Mouse (Mus musculus): Measurements from ENCODE around the gene Ly86. TPM values are rescaled to one million over a fixed set of nuclear protein-coding genes. Genes with fewer than 3 reads are reported as not detected.

The Ly86 gene
- 6.7 and 8.3 TPM in 2 replicates for polyA plus RNA-seq (2015; fragmentation: Nextera tagmentation; extraction: Ambion mirVana)

GRCm38 (mm10) chr13:37344909-37345772 lies at the start of gene Ly86:
Ly86 (plus strand) TSS chr13:37345208.
- no peaks in the 10 kb centered on the region for H3K9me3 ChIP-seq (ENCODE audit: control insufficient read depth)
- 90% methylated on average over 28 of the region's 28 CpGs for WGBS
- H3K4me3 ChIP-seq (ENCODE audit: low read depth, low read length) = no peak within 1 kb of the TSS
- TF ChIP-seq CTCF (IDR thresholded peaks at IDR 0.05; ENCODE audit: low read depth) = no peak
- no peak within 1 kb of the TSS for H3K4me2 ChIP-seq (replicated peaks; ENCODE audit: low read depth)
- no peak within 1 kb of the TSS for H3K27ac ChIP-seq (ENCODE audit: low read depth, low read length)
- H3K36me3 ChIP-seq (ENCODE audit: control insufficient read depth, insufficient read depth) = no peaks in the 10 kb centered on the region
- no peak for ATAC-seq
- no peak within 1 kb of the TSS for H3K9ac ChIP-seq (ENCODE audit: low read depth, low read length)
- no peaks in the 10 kb centered on the region for H3K27me3 ChIP-seq (replicated peaks; ENCODE audit: control insufficient read depth, insufficient read depth, low read length)
- H3K4me1 ChIP-seq (replicated peaks; ENCODE audit: control insufficient read depth, insufficient read depth, low read length) = no peaks in the 10 kb centered on the region

GRCm38 (mm10) chr13:37297886-37298285 lies 47.1 kb upstream of the Ly86 start:
- no peak for ATAC-seq
- Histone ChIP-seq H3K36me3 (ENCODE audit: control insufficient read depth, insufficient read depth) (no peaks in the 10 kb centered on the region), H3K27ac (ENCODE audit: low read depth, low read length) (no peak overlapping the region), H3K27me3 (replicated peaks; ENCODE audit: control insufficient read depth, insufficient read depth, low read length) (no peaks in the 10 kb centered on the region), H3K9ac (ENCODE audit: low read depth, low read length) (no peak overlapping the region), H3K4me2 (replicated peaks; ENCODE audit: low read depth) (no peak overlapping the region), H3K9me3 (ENCODE audit: control insufficient read depth) (no peaks in the 10 kb centered on the region), H3K4me3 (ENCODE audit: low read depth, low read length) (no peak overlapping the region), H3K4me1 (replicated peaks; ENCODE audit: control insufficient read depth, insufficient read depth, low read length) (no peaks in the 10 kb centered on the region)
- 67% methylated on average over 5 of the region's 5 CpGs for WGBS
- TF ChIP-seq CTCF (IDR thresholded peaks at IDR 0.05; ENCODE audit: low read depth) = no peak

- WGBS = 52% methylated on average over 1 of the region's 1 CpGs
- Histone ChIP-seq H3K36me3 (ENCODE audit: control insufficient read depth, insufficient read depth) (no peaks in the 10 kb centered on the region), H3K27me3 (replicated peaks; ENCODE audit: control insufficient read depth, insufficient read depth, low read length) (no peaks in the 10 kb centered on the region), H3K4me1 (replicated peaks; ENCODE audit: control insufficient read depth, insufficient read depth, low read length) (no peaks in the 10 kb centered on the region), H3K27ac (ENCODE audit: low read depth, low read length) (no peak overlapping the region), H3K9ac (ENCODE audit: low read depth, low read length) (no peak overlapping the region), H3K4me2 (replicated peaks; ENCODE audit: low read depth) (no peak overlapping the region), H3K4me3 (ENCODE audit: low read depth, low read length) (no peak overlapping the region), H3K9me3 (ENCODE audit: control insufficient read depth) (no peaks in the 10 kb centered on the region)
- TF ChIP-seq CTCF (IDR thresholded peaks at IDR 0.05; ENCODE audit: low read depth) = no peak
- ATAC-seq = no peak
Observed at GRCm38 (mm10) chr13:37298856-37299255, 46.2 kb upstream of the Ly86 start.

DNA sequence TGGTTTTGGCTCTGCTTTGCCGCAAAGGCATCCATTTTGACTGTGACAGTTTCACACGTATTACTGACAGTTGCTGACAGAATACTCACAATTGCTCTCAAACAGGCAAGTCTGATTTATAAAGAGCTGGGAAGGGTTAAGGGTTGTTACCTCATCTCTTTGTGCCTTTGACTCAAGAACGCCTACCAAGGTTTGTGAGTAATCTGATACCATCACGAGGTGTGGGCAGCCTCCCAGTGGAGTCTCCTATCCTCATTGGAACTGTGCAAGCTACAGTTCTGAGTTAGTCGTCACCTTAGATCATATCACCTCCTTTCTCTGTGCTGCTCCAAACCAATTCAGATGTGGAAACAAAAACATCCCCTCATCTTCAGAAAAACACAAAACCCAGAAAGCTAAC lies 42.1 kb upstream of the Ly86 start:
- H3K4me1 ChIP-seq (replicated peaks; ENCODE audit: control insufficient read depth, insufficient read depth, low read length) = no peaks in the 10 kb centered on the region
- ATAC-seq = no peak
- no peak overlapping the region for H3K27ac ChIP-seq (ENCODE audit: low read depth, low read length)
- no peaks in the 10 kb centered on the region for H3K27me3 ChIP-seq (replicated peaks; ENCODE audit: control insufficient read depth, insufficient read depth, low read length)
- H3K4me3 ChIP-seq (ENCODE audit: low read depth, low read length) = no peak overlapping the region
- no peaks in the 10 kb centered on the region for H3K9me3 ChIP-seq (ENCODE audit: control insufficient read depth)
- no peak for TF ChIP-seq CTCF (IDR thresholded peaks at IDR 0.05; ENCODE audit: low read depth)
- H3K4me2 ChIP-seq (replicated peaks; ENCODE audit: low read depth) = no peak overlapping the region
- WGBS = 46% methylated on average over 5 of the region's 5 CpGs
- no peak overlapping the region for H3K9ac ChIP-seq (ENCODE audit: low read depth, low read length)
- no peaks in the 10 kb centered on the region for H3K36me3 ChIP-seq (ENCODE audit: control insufficient read depth, insufficient read depth)

DNA sequence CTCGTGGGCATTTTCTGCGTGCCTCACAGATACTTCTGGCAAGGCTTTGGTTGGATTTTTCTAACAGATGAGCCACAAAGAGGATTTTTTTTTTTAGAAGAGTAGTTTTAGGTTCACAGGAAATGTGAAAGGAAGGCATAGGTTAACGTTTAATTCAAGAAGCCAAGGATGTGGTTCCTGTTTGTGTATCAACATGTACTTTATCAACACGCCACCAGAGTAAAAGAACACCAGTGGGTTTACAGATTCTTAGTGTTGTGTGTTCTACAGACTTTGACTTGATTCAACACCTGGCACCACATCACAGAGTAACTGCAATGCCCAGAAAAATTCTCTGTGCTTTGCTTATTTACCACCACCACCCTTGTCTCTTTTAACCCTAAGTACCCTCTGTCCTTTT lies 37.0 kb upstream of the Ly86 start:
- no peak for TF ChIP-seq CTCF (IDR thresholded peaks at IDR 0.05; ENCODE audit: low read depth)
- Histone ChIP-seq H3K36me3 (ENCODE audit: control insufficient read depth, insufficient read depth) (no peaks in the 10 kb centered on the region), H3K27ac (ENCODE audit: low read depth, low read length) (no peak overlapping the region), H3K27me3 (replicated peaks; ENCODE audit: control insufficient read depth, insufficient read depth, low read length) (peaks cover 9% of the 10 kb centered on the region; the same call in 1 of the 2 replicates), H3K4me2 (replicated peaks; ENCODE audit: low read depth) (no peak overlapping the region), H3K4me3 (ENCODE audit: low read depth, low read length) (no peak overlapping the region), H3K9ac (ENCODE audit: low read depth, low read length) (no peak overlapping the region), H3K9me3 (ENCODE audit: control insufficient read depth) (no peaks in the 10 kb centered on the region), H3K4me1 (replicated peaks; ENCODE audit: control insufficient read depth, insufficient read depth, low read length) (0 out of 2 replicates have a peak, but pooled peaks cover 4% of the 10 kb centered on the region)
- 66% methylated on average over 4 of the region's 4 CpGs for WGBS
- no peak for ATAC-seq

GRCm38 (mm10) chr13:37309296-37309695 lies 35.7 kb upstream of the Ly86 start:
- no peak for TF ChIP-seq CTCF (IDR thresholded peaks at IDR 0.05; ENCODE audit: low read depth)
- Histone ChIP-seq H3K27me3 (replicated peaks; ENCODE audit: control insufficient read depth, insufficient read depth, low read length) (peaks cover 9% of the 10 kb centered on the region; the same call in 1 of the 2 replicates), H3K4me1 (replicated peaks; ENCODE audit: control insufficient read depth, insufficient read depth, low read length) (0 out of 2 replicates have a peak, but pooled peaks cover 4% of the 10 kb centered on the region), H3K4me3 (ENCODE audit: low read depth, low read length) (no peak overlapping the region), H3K36me3 (ENCODE audit: control insufficient read depth, insufficient read depth) (no peaks in the 10 kb centered on the region), H3K27ac (ENCODE audit: low read depth, low read length) (no peak overlapping the region), H3K4me2 (replicated peaks; ENCODE audit: low read depth) (no peak overlapping the region), H3K9me3 (ENCODE audit: control insufficient read depth) (no peaks in the 10 kb centered on the region), H3K9ac (ENCODE audit: low read depth, low read length) (no peak overlapping the region)
- ATAC-seq = no peak
- 63% methylated on average over 5 of the region's 5 CpGs for WGBS
